Mouse (Mus musculus) CH12.LX (cell line): ENCODE data around the gene Eaf1.

ENCODE experiments used
- BHLHE40 ChIP-seq: IDR thresholded peaks from 2 replicates; pipeline ENCODE4 v1.6.1; 2011; ENCODE audit warnings: mild to moderate bottlenecking, low read depth, low read length, improper control_type of control experiment
- CTCF ChIP-seq, 2 experiments: IDR thresholded peaks in 1 of 2; conservative IDR thresholded peaks in 1 of 2; 2 replicates each; pipeline ENCODE4 v1.5.1; 2011 to 2012; ENCODE audit warnings: low read depth in 2 of 2, low read length in 2 of 2, improper control_type of control experiment in 1 of 2, inconsistent platforms in 1 of 2, mild to moderate bottlenecking in 1 of 2, moderate library complexity in 1 of 2
- EP300 ChIP-seq: IDR thresholded peaks from 2 replicates; pipeline ENCODE4 v1.6.1; 2011; ENCODE audit warnings: low read length, improper control_type of control experiment
- ETS1 ChIP-seq: conservative IDR thresholded peaks from 2 replicates; pipeline ENCODE4 v1.6.1; 2012; ENCODE audit warnings: low read depth, mild to moderate bottlenecking, inconsistent platforms, low read length, improper control_type of control experiment, moderate library complexity
- HCFC1 ChIP-seq: IDR thresholded peaks from 2 replicates; pipeline ENCODE4 v1.6.1; 2012; ENCODE audit warnings: low read depth, mild to moderate bottlenecking, inconsistent platforms, low read length, improper control_type of control experiment
- MAX ChIP-seq: IDR thresholded peaks from 2 replicates; pipeline ENCODE4 v1.6.1; 2011; ENCODE audit warnings: low read length, improper control_type of control experiment
- POLR2A ChIP-seq: IDR thresholded peaks from 2 replicates; pipeline ENCODE4 v1.6.1; 2011; ENCODE audit warnings: low read depth, mild to moderate bottlenecking, improper control_type of control experiment, low read length
- POLR2AphosphoS2 ChIP-seq: IDR thresholded peaks from 2 replicates; pipeline ENCODE4 v1.6.1; 2011; ENCODE audit warnings: low read depth, low read length, improper control_type of control experiment
- SIN3A ChIP-seq: IDR thresholded peaks from 2 replicates; pipeline ENCODE4 v1.6.1; 2012; ENCODE audit warnings: low read length, improper control_type of control experiment, inconsistent platforms
- TBP ChIP-seq: conservative IDR thresholded peaks from 2 replicates; pipeline ENCODE4 v1.6.1; 2011; ENCODE audit warnings: low read depth, low read length, improper control_type of control experiment
- TCF12 ChIP-seq: IDR thresholded peaks from 2 replicates; pipeline ENCODE4 v1.6.1; 2014; ENCODE audit warnings: low read depth, mild to moderate bottlenecking, inconsistent platforms, low read length, improper control_type of control experiment
- UBTF ChIP-seq: IDR thresholded peaks from 2 replicates; pipeline ENCODE4 v1.6.1; 2012; ENCODE audit warnings: low read depth, mild to moderate bottlenecking, inconsistent platforms, low read length, improper control_type of control experiment, moderate library complexity
- USF1 ChIP-seq: IDR thresholded peaks from 2 replicates; pipeline ENCODE4 v1.6.1; 2014; ENCODE audit warnings: low read depth, mild to moderate bottlenecking, inconsistent platforms, low read length, improper control_type of control experiment
- USF2 ChIP-seq: conservative IDR thresholded peaks from 2 replicates; pipeline ENCODE4 v1.6.1; 2011; ENCODE audit warnings: low read depth, low read length, improper control_type of control experiment

DNA sequence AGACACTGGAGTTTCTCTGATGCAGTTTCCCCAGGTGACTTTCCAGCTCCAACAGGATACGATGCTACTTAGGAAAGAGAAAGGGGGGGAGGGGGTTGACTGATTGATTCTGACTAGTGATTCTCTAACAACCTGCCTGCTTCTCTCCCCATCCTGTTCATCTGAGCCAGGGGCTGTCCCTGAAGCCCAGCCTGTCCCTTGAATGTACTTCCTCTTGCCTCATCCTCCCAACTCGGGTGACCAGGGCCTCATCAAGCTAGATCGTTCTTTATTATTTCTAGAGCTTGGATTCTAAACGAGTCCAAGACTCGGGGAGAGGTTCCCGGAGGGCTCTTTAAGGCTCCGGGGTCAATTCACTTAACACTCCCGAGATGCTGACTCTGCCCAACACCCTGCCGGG, 298 bp upstream of the Eaf1 start:
- no peak for TF ChIP-seq POLR2A
- no peak for TF ChIP-seq CTCF (conservative IDR thresholded peaks at IDR 0.05 in 1 of 2, IDR thresholded peaks at IDR 0.05 in 1 of 2; ENCODE audit: low read depth in 2 of 2, low read length in 2 of 2)
- TF ChIP-seq USF2, result no peak
- peak; percentile 35; the same call in 1 of the 2 replicates for TF ChIP-seq EP300
- no peak for TF ChIP-seq TCF12
- no peak for TF ChIP-seq UBTF
- TF ChIP-seq SIN3A, result no peak
- TF ChIP-seq ETS1, result no peak
- no peak for TF ChIP-seq BHLHE40
- TF ChIP-seq HCFC1, result no peak
- TF ChIP-seq TBP, result no peak
- TF ChIP-seq POLR2AphosphoS2, result no peak
- TF ChIP-seq USF1, result no peak
- TF ChIP-seq MAX, result no peak
